In genomic region chr12:55933417-55933816, GRCm38 (mm10) we compare ENCODE assay signal across 14 mouse cellular contexts.
A peak's percentile ranks its signal among the peaks of the same experiment; 100 is the strongest.
DNase-seq lines count a peak whose midpoint lies in the region; ATAC-seq and TF ChIP-seq lines count a peak whose summit lies in the region.
"Had no signal": no experiment of that assay in that cellular context is flagged by ENCODE, and none has a peak within 500 bp of the region (broad histone marks: within the 10 kb centered on the region; RNA-seq: fewer than 3 reads in every experiment).

No protein-coding gene starts in this region.

- no peak overlapping the region for H3K9ac ChIP-seq in forebrain, embryonic 15.5 days (replicated peaks)
- no peak overlapping the region for H3K9ac ChIP-seq in embryonic facial prominence, embryonic 11.5 days (replicated peaks; ENCODE audit: low read length)
- no peak overlapping the region for H3K9ac ChIP-seq in hindbrain, postnatal 0 days (replicated peaks; ENCODE audit: low read length)
- H3K9ac ChIP-seq: limb, embryonic 12.5 days had no signal

- DNase-seq in forebrain, embryonic 10.5 days (ENCODE audit: extremely low spot score, low spot score), result peak; percentile 61
- DNase-seq in embryonic facial prominence, embryonic 11.5 days (ENCODE audit: low spot score), result peak; percentile 15
- DNase-seq in hindbrain, postnatal 0 days (ENCODE audit: low spot score), result no peak
- DNase-seq in left cerebral cortex, postnatal 10 days (ENCODE audit: extremely low spot score in 1 of 2, low spot score in 2 of 2), result no peak
- DNase-seq in thymus, postnatal 4 days, result no peak
- no peak for DNase-seq in left cerebral cortex, adult 11 months (ENCODE audit: low spot score)
- DNase-seq: gastrocnemius, postnatal 14 days; heart, postnatal 36 days; lung, postnatal 36 days; thymus, adult 18-20 months had no signal

- 0 out of 2 replicates have a peak overlapping the region, but pooled peaks have one; percentile 25 for H3K27ac ChIP-seq in forebrain, embryonic 10.5 days
- no peak overlapping the region for H3K27ac ChIP-seq in forebrain, embryonic 15.5 days (replicated peaks)
- H3K27ac ChIP-seq in embryonic facial prominence, embryonic 11.5 days (replicated peaks; ENCODE audit: low read depth, low read length), result no peak overlapping the region
- no peak overlapping the region for H3K27ac ChIP-seq in hindbrain, postnatal 0 days
- H3K27ac ChIP-seq: limb, embryonic 12.5 days had no signal

- intact Hi-C loops in left cerebral cortex, postnatal 10 days (cut with DNase I), result no loop called here

- peaks cover 83% of the 10 kb centered on the region for H3K27me3 ChIP-seq in forebrain, embryonic 10.5 days (ENCODE audit: poor library complexity, severe bottlenecking)
- H3K27me3 ChIP-seq in forebrain, embryonic 15.5 days, result peaks cover 11% of the 10 kb centered on the region; the same call in 1 of the 2 replicates
- peaks cover 8% of the 10 kb centered on the region; the same call in 1 of the 2 replicates for H3K27me3 ChIP-seq in E14TG2a.4 (ENCODE audit: insufficient read depth, low read length)
- no peaks in the 10 kb centered on the region for H3K27me3 ChIP-seq in embryonic facial prominence, embryonic 11.5 days (ENCODE audit: control insufficient read depth, insufficient read depth, low read length)
- peaks cover 10% of the 10 kb centered on the region for H3K27me3 ChIP-seq in hindbrain, postnatal 0 days (ENCODE audit: insufficient read depth, low read length)
- H3K27me3 ChIP-seq: limb, embryonic 12.5 days had no signal

- peak overlapping the region; percentile 27 for H3K4me3 ChIP-seq in forebrain, embryonic 10.5 days
- H3K4me3 ChIP-seq in forebrain, embryonic 15.5 days, result no peak overlapping the region
- peak overlapping the region; percentile 49 for H3K4me3 ChIP-seq in E14TG2a.4 (replicated peaks; ENCODE audit: low read length)
- H3K4me3 ChIP-seq in embryonic facial prominence, embryonic 11.5 days (ENCODE audit: low read depth, low read length), result no peak overlapping the region
- H3K4me3 ChIP-seq in hindbrain, postnatal 0 days (ENCODE audit: low read length), result no peak overlapping the region
- H3K4me3 ChIP-seq: limb, embryonic 12.5 days had no signal

- no peak overlapping the region for H3K4me2 ChIP-seq in forebrain, embryonic 15.5 days (replicated peaks)
- no peak overlapping the region for H3K4me2 ChIP-seq in embryonic facial prominence, embryonic 11.5 days (ENCODE audit: low read depth, low read length)
- peak overlapping the region; percentile 25; the same call in 1 of the 2 replicates for H3K4me2 ChIP-seq in hindbrain, postnatal 0 days (ENCODE audit: low read depth, low read length)
- H3K4me2 ChIP-seq: limb, embryonic 12.5 days had no signal

- no peak for ATAC-seq in forebrain, embryonic 15.5 days (replicated peaks)
- no peak for ATAC-seq in embryonic facial prominence, embryonic 11.5 days (replicated peaks; ENCODE audit: insufficient number of reproducible peaks, low FRiP score, low TSS enrichment, low read depth)
- no peak for ATAC-seq in hindbrain, postnatal 0 days

- H3K36me3 ChIP-seq in forebrain, embryonic 10.5 days (replicated peaks), result no peaks in the 10 kb centered on the region
- no peaks in the 10 kb centered on the region for H3K36me3 ChIP-seq in forebrain, embryonic 15.5 days
- no peaks in the 10 kb centered on the region for H3K36me3 ChIP-seq in E14TG2a.4 (ENCODE audit: insufficient read depth, low read length)
- H3K36me3 ChIP-seq in embryonic facial prominence, embryonic 11.5 days (replicated peaks; ENCODE audit: control insufficient read depth, insufficient read depth, low read depth, low read length), result no peaks in the 10 kb centered on the region
- no peaks in the 10 kb centered on the region for H3K36me3 ChIP-seq in hindbrain, postnatal 0 days (ENCODE audit: insufficient read depth, low read length)
- H3K36me3 ChIP-seq: G1E; limb, embryonic 12.5 days had no signal

- H3K4me1 ChIP-seq in forebrain, embryonic 10.5 days, result peaks cover 20% of the 10 kb centered on the region
- peaks cover 5% of the 10 kb centered on the region; the same call in 1 of the 2 replicates for H3K4me1 ChIP-seq in forebrain, embryonic 15.5 days
- peaks cover 24% of the 10 kb centered on the region for H3K4me1 ChIP-seq in E14TG2a.4 (replicated peaks; ENCODE audit: low read depth, low read length)
- H3K4me1 ChIP-seq in embryonic facial prominence, embryonic 11.5 days (ENCODE audit: control insufficient read depth, insufficient read depth, low read length), result no peaks in the 10 kb centered on the region
- no peaks in the 10 kb centered on the region for H3K4me1 ChIP-seq in hindbrain, postnatal 0 days (ENCODE audit: insufficient read depth, low read length)
- H3K4me1 ChIP-seq: limb, embryonic 12.5 days had no signal

- no peak for TF ChIP-seq CTCF in E14TG2a.4 (conservative IDR thresholded peaks at IDR 0.05; ENCODE audit: low read length)
- TF ChIP-seq CTCF in hindbrain, postnatal 0 days (IDR thresholded peaks at IDR 0.05; ENCODE audit: low read depth), result no peak

- no peaks in the 10 kb centered on the region for H3K9me3 ChIP-seq in forebrain, embryonic 10.5 days
- H3K9me3 ChIP-seq in forebrain, embryonic 15.5 days, result no peaks in the 10 kb centered on the region
- no peaks in the 10 kb centered on the region for H3K9me3 ChIP-seq in E14TG2a.4 (ENCODE audit: low read length)
- H3K9me3 ChIP-seq in embryonic facial prominence, embryonic 11.5 days (replicated peaks; ENCODE audit: control insufficient read depth, low read length), result no peaks in the 10 kb centered on the region
- H3K9me3 ChIP-seq in hindbrain, postnatal 0 days (ENCODE audit: low read length), result no peaks in the 10 kb centered on the region
- H3K9me3 ChIP-seq: G1E; limb, embryonic 12.5 days had no signal

- WGBS in forebrain, embryonic 10.5 days, result 26% methylated on average over 11 of the region's 11 CpGs
- WGBS in forebrain, embryonic 15.5 days, result 9% methylated on average over 11 of the region's 11 CpGs
- 46% methylated on average over 11 of the region's 11 CpGs for WGBS in embryonic facial prominence, embryonic 11.5 days
- 16% methylated on average over 11 of the region's 11 CpGs for WGBS in hindbrain, postnatal 0 days

Comparison
In these comparisons a context has a peak if more than half of its experiments do, and no peak if none do; other contexts are left out.
1. H3K4me3 ChIP-seq: peak in forebrain, embryonic 10.5 days (single experiment) and E14TG2a.4 (single experiment); none in forebrain, embryonic 15.5 days (single experiment), embryonic facial prominence, embryonic 11.5 days (single experiment) and hindbrain, postnatal 0 days (single experiment).
2. DNase-seq: peak in forebrain, embryonic 10.5 days (single experiment) and embryonic facial prominence, embryonic 11.5 days (single experiment); none in hindbrain, postnatal 0 days (single experiment), left cerebral cortex, postnatal 10 days (0 of 2), thymus, postnatal 4 days (single experiment) and left cerebral cortex, adult 11 months (single experiment).